Mouse (Mus musculus) left cerebral cortex, postnatal 14 days (tissue): ENCODE measurements at regions not wholly inside any gene's neighbourhood (a gene's known extent, or its start where the extent isn't known, plus 50 kb on each side); places are given as distances from the start of the nearest gene placed in this dataset.
"Not testable (repeated sequence)": the region's sequence is repeated elsewhere in the genome, so short reads cannot be mapped to it uniquely, and the experiment has no call there.

Experiments
- DNase-seq, 2 experiments: peaks; one replicate each; pipeline ENCODE4 v3.0.0; 2021 to 2022; ENCODE audit warnings: low spot score in 2 of 2, mixed read lengths in 1 of 2
- intact Hi-C: fragments of 180-260 bp; cut with DNase I; formaldehyde crosslinking; loops from one replicate; pipeline ENCODE4 v1.15.1; 2025
- microRNA-seq, 2 experiments: library from miRNA; unstranded; fragments of <30 nt; microRNA quantifications; one replicate each; pipeline ENCODE4 v1.2.0; 2022

DNA sequence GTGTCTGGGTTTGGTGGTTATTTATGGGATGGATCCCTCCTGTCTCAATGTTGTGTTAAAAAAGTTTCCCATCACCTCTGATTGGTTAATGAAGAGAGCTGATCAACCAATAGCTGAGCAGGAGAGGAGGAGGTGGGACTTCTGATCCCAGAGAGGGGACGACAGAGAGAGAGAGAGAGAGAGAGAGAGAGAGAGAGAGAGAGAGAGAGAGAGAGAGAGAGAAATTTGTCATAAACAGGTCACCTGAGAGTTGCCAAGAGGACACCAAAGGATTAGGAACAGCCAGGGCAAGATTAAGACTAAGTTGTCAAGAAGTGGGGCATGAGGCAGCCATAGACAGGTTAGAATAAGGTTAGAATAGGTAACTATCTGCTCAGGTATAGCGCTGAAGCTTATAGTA is 73.7 kb upstream of the Max start:
- intact Hi-C loops: no loop called here
- DNase-seq: no peak

GRCm38 (mm10) chr12:77031448-77031847 is 69.4 kb upstream of the Max start:
- intact Hi-C loops: no loop called here
- DNase-seq: no peak

- intact Hi-C loops: no loop called here
- DNase-seq: peak in 1 of 2 experiments; percentile 61
Observed at GRCm38 (mm10) chr12:77025431-77025879, 63.5 kb upstream of the Max start.

DNA sequence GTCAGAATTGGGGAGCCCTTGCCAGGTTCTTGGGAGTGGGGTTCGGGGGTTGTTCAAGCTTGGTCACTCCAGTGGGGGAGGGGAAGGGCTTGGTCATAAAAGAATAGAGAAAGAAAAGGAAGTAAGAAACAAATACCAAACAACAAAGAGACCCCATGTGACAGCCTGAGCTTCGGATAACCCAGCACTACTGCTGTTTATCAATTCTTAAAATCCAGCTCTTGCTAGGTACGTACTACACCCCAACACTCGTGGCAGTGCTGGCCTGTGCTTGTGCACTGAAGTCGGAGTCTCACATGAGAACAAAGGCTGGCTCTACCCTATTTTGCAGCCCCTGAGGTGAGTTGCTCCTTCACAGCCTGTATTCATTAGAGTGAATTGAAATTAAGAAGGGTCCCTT is 60.5 kb upstream of the Max start:
- intact Hi-C loops: no loop called here
- no peak for DNase-seq

DNA sequence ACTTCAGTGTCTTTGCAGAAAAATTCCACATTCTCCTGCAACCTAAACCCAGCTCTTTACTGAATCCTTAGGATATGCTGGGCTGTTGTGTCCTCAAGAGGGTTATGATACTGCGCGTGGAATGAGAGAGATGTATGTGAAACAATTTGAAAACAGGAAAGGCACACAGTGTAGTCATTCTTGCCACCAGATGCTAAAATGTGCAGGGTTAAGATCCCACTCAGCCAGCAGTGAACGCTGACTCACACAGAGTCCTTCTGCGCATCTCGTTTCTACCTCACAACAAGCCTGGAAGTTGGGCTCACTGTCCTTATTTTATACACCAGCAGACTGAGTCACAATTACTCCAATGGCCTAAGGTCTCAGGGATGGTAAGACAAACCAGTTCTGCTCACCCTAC is 59.9 kb upstream of the Max start:
- no peak for DNase-seq
- intact Hi-C loops: no loop called here

GRCm38 (mm10) chr12:77019708-77020511 is 57.9 kb upstream of the Max start:
- intact Hi-C loops: no loop called here
- peak; percentile 45 to 68 for DNase-seq

DNA sequence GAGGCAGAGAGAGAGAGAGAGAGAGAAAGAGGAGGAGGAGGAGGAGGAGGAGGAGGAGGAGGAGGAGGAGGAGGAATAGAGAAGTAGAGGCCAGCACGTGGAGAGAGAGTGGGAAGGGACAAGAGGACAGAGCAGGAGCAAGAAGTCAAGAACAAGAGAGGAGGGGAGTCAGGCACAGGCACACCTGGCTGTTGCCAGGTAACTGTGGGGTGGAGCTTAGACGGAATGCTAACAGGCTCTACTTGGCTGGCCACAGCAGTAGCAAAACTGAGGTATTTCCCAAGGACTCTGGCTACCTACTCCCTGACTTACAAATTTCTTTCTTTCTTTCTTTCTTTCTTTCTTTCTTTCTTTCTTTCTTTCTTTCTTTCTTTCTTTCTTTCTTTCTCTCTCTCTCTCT is 57.1 kb upstream of the Max start:
- intact Hi-C loops, DNase-seq: not testable (repeated sequence)

DNA sequence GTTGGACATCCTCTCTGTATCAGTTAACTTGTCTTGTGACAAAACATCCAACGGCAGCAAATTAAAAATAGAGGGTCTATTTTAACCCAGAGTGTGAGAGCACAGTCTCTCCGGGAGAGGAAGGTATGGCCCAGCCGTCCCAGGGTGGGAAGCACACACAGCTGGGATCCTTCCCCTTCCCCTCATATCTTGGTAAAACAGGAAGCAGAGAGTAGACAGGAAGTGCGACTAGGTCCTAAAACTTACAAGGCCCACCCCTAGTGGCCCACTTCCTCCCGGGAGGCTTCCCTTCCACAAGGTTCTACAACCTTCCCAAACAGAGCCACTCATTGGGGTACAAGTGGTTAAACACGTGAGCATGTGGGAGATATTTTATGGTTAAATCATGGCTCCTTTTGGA is 56.4 kb upstream of the Max start:
- no peak for DNase-seq
- intact Hi-C loops: no loop called here

DNA sequence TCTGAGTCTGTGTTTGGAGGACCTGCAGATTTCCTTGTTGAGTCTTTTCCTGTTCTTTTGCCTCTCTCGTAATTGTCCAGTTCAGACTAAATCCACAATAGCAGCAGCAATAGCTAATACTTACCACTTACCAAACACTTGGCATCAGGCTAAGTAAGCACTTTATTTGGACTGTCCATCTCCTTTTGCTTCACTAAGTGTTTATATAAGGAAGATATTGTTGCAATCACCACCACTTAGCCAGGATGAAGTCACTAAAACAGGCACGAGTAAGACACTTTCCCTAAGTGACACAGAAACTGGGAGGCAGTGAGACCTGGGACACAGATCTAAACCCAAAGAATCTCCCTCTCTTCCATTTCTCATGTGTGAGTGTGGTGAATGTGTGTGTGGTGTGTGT is 52.9 kb upstream of the Max start:
- DNase-seq: no peak
- intact Hi-C loops: no loop called here

Small RNAs in the stretch of these regions (microRNA-seq; reads per million reads assigned to microRNA genes)
- 0 reads per million in 2 experiments for gene Gm22696
